Mouse (Mus musculus): ENCODE measurements around the gene Gm20388. TPM values are rescaled to one million over a fixed set of nuclear protein-coding genes. Genes with fewer than 3 reads are reported as not detected.
A peak's percentile ranks its signal among the peaks of the same experiment; 100 is the strongest.

Gm20388 gene
- total RNA-seq, 2 experiments from 2014 or later, result 6.8 to 7.8 TPM

DNA sequence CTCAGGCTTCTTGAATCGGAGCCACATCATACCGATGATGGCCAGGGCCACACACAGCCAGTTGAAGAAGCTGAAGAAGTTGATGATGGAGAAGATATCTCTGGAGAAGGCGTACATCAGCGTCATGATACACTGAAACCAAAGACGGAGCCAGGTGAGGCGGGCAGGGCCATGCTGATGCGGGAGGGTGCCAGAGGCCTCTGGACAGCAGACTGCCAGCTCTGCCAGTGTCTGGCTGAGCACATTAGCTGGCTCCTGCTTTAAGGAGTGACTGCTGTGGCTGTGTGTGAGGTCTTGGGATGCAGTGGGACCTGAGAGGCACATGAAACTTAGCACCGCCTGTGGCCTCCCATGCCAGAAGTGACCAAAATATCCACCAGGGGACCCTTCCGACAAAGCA, 1974.4 kb downstream of the Gm20388 start:
- DNase-seq, result no peak
- intact Hi-C loops (cut with DNase I), result no loop called here

DNA sequence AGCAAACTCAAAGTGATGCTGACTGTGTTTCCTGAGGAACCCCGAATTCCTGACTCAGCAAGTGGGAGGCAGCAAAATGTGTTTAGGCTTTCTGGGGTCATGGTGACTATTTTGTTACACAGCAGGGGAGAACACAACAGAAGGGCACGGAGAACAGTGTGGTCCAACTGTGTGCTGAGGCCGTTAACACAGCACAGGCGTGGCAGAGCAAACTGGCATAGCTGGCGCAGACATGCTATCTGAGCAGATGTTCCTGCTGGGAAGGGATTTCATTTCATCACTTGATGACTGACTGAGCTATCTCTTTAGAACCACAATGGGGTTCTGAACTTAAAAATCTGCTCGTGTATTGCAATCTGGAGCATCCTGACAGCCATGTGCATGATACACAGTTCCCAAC, 1974.8 kb downstream of the Gm20388 start:
- intact Hi-C loops (cut with DNase I), result no loop called here
- no peak for DNase-seq

DNA sequence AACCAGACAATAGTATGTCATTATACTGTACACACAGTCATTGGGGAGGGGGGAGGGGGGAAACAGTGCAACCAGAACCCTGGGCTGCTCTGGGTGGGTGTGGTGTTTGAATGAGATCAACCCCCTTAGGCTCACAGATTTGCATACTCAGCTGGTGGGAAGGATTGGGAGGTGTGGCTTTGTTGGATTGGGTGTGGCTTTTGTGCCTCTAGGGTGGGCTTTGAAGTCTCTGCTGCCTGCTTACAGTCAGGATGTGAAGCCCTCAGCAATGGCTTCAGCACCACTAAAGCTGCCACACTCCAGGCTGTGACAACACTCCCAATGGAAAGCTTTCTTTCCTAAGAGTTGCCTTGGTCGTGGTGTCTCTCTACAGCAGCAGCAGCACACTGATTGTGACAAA, 1976.9 kb downstream of the Gm20388 start:
- no peak for DNase-seq
- intact Hi-C loops (cut with DNase I), result no loop called here

DNA sequence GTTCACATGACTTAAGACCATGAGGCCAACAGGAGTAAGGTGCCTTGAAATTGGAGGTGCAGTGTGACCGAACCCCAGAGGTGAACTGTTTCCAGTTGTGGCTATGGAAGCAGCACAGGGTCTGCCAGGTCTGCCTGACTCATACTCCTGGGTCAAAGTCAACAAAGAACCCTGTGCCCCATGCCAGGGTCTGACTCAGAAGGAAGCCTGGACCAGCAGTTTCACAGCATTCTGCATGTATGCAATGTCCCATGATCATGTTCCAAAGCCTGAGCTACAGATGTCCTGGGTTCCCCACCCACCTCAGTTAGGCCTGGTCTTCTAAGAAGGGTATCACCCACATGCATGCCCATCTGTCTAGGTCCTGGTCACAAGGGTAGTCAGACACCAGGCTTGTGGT, 1978.7 kb downstream of the Gm20388 start:
- DNase-seq, result no peak
- intact Hi-C loops (cut with DNase I), result no loop called here

DNA sequence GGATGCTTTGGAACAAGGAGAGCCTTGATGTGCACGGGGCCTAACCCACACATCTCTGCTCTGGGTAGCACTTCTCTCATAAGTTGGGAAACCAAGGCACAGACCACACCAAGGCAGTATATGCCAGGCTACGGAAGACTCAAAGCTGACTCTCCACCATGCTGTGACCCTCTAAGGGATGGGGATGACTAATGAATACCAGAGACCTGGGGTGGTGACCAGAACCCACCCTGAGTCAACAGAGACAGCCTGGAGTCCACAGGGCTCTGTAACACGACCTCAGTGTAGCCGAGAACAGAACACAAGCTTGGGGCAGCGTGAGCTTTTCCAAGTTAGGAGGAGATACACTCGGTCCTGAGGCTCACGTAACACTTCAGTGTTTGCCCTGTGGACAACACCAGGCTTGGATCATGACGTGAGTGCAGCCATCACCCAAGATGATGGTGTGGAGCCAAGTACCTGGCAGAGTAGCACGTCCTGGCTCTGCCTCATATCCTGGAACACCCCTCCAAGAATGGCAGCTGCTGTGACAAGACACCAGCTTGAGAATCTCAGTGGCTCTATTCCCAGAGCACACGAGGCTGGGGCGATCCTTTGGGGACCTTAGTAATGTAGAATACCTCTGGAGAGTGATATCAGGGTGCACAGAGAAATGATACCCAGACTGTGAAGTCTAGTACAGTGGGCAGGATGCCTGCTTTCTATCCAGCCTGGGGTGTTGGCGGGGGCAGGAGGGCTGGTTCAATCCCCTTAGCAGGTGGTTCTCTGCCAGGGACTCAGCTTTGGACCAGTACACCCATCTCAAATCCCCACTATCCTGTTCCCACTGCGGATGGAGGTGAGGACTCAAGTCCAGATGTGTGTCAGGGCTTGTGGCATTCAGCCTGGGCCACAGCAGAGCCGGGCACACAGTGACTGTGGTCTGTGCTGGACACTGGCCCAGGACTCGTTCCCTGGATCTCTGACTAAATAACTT, 1979.5 kb downstream of the Gm20388 start:
- DNase-seq, result peak; percentile 45 to 61
- intact Hi-C loops (cut with DNase I), result no loop called here

DNA sequence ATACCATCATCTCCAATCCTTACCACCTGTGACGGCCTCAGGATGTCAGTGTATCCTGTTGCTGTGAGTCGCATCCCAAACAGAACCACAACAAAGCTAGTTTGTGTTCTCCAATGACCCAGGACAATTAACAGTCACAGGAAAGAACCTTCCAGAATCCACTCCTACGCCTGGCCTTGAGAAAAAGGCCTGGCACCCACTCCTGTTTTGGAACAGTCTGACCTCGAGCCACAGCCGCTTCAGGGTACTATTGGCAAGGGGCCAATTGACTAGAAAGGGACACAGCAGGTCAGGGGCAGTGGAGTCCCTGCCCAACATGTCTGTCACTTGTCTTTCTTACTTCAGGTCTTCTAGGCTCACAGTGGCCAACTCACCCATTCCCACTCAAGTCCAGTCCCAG, 1982.2 kb downstream of the Gm20388 start:
- no peak for DNase-seq
- intact Hi-C loops (cut with DNase I), result no loop called here

DNA sequence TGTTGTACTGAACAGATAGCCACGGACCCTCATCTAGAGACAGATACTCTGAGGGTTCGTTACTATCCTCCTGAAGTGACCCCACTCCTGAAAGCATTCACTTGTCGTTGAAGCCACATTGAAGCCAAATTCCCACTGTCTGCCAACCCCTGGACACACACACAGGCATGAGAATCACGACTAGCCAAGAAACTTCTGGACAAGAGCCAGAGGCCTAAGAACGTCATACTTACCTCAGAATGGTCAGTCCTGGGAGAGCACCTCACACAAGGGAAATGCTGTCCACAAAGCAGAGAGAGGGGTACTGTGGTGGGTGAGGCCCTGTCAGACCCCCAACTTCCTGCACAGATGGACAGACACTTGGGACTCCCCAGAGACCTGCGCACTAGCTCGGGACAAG, 1985.3 kb downstream of the Gm20388 start:
- no peak for DNase-seq
- intact Hi-C loops (cut with DNase I), result no loop called here

DNA sequence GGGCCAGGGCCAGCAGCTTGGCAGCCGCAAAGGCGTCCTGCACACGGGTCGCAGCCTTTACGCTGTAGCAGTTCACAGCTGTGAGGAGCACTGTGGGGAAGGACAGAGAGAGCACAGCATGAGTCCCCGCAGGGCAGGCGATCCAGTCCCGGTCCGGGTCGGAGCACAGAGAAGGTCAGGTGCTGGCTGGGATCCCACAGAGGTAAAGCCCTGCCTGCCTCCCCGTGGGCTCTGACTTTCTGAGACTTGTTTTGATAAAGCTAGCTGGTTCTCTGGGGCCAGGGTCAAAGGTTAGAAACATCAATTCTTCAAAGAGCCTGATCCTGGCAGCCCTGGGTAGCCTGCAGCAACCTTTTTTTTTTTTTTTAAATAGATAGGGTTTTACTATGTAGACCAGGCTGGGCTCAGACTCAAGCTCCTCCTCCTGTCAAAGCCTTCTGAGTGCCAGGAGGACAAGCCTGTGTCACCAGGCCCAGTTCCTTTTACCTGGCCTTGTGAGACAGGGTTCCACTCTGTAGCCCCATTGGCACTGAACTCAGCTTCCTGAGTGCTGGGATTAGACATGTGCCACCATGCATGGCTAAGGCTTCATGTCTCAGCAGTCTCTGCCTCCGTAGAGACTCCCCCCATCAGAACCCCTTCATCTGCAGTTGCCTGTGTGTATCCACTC, 1986.0 kb downstream of the Gm20388 start:
- intact Hi-C loops (cut with DNase I), result no loop called here
- DNase-seq, result no peak

DNA sequence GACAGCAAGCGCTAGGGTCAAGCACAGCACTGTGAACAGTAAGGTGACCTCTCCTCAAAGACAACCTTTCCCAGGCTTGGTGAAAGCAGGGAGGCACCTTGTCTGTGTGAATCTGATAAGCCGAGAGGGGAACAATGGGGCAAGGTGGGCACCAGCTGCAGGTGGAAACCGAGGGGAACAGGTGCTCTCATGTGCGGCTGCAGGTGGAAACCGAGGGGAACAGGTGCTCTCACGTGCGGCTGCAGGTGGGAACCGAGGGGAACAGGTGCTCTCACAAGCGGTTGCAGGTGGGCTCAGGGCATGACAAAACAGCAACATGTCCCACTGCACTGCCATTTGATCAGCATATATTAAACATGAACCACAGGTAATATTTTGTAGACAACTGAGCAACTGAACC, 1986.6 kb downstream of the Gm20388 start:
- intact Hi-C loops (cut with DNase I), result no loop called here
- no peak for DNase-seq

DNA sequence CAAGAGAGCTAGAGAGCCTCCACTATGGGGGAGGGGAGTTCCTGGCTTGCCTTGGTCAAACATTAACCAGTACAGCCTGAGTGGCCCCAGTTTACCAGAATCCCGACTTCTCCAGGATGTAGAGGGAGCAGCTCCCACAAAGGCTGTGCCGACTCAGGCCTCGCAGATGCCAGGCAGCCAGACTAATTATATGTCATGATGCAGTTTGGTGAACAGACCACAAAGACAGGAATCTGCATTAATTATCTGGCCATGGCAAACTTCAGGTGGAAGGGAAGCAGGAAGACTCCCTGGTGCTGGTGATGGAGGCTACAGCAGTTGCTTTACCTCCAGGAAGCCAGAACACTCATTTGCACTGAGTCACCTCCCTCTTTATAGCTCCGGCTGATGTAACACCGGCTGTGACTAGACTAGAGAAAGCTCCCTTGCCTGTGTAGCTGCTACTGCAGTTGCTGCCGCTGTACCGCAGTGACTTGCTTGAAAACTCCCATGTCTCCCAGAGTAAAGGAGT, 1987.3 kb downstream of the Gm20388 start:
- intact Hi-C loops (cut with DNase I), result no loop called here
- DNase-seq, result no peak

DNA sequence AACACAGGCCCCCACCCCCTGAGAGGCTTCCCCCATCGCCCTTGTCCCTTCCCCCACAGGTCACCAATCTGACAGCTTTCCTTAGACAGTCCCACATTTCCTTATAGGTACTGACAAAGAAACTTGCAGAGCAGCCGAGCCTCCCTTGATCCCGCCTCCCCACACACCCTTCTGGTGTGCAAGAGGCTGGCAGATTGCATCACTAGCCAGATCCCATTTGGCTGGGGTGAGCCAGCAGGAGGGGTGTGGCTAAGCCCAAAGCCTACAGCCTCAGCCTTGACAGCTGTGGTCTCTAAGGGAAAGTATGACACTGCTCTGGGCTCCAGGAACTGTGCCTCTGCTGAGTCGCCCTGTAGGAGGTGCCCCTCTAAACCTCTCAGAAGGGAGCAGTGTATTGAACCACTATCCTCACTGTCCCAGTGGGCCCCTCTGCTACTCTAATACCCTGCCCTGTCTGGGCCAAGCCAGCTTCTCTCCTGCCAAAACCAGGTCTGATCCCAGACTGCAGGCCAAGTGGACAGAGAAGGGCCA, 1987.8 kb downstream of the Gm20388 start:
- DNase-seq, result peak; percentile 62 to 69
- intact Hi-C loops (cut with DNase I), result no loop called here

DNA sequence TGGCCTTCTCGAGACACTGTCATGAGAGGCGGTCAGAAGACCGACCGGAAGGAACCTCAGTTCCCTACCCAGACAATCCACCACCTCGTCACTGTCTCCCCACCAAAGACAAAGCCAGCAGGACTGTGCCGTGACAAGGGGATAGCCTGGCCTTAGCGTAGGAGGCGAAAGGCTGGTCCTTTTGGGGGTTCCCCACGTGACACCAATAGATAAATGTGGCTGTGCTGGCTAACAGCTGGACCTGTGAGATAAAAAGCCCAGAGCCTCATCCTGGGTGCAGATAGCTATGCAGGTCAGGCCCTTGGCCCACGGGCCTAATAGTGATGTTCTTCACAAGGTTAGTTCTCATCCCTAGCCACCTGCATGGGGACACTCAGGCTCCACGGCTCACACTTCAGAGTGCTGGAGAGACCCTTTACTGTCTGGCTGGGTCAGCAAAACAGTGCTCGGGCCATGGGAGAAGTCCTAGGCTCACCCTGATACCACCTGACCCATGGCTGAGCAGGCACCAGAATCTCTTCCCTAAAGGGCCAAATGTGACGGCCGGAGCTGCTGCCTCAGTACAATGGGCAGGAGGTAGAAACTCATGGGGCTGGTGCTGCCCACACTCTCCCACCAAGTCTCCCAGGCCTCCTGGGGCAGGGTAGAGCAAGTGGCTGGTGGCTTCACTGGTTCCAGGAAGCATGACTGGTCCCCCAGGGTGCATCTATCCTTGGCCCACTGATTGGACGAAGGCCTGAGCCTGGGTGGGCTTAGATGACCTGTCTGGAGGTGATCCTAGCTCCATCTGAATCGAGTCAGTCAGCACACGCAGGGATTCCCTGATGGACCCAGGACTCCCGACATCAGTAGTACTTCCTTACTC, 1988.8 kb downstream of the Gm20388 start:
- intact Hi-C loops (cut with DNase I), result no loop called here
- DNase-seq, result no peak

DNA sequence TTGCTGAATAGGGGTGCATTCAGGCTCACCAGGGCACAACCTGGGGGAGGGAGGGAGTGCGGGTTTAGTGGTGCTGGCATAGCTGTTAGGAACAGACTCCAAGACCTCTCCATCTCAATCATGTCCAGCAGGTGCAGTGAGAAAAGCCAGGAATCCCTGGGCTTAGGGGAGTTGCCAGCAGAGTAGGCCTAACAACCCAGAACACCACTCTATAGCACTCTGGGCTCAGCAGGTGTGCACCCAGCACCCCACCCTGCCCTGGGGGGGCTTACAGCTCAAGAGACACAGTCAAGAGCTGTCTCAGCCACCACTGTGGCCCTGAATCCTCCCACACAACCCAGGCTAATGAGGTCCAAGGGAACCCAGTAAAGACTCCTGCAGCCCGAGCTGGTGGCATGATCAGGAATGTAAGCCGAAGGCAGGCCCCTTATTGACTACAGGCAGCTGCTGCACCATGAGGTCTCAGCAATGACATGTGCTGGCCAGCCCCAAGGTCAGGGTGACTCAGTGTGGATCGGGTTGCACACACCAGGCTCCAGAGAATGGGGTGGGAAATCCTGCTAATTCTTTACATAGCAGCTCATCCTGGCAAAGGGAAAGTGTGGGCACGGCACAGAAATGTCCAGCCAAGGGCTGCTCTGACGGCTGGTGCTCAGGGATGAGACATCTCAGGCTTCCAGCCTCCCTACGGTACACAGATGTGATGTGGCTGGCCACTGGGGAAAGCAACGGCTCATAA, 1991.0 kb downstream of the Gm20388 start:
- intact Hi-C loops (cut with DNase I), result no loop called here
- DNase-seq, result peak in 1 of 2 experiments; percentile 26

DNA sequence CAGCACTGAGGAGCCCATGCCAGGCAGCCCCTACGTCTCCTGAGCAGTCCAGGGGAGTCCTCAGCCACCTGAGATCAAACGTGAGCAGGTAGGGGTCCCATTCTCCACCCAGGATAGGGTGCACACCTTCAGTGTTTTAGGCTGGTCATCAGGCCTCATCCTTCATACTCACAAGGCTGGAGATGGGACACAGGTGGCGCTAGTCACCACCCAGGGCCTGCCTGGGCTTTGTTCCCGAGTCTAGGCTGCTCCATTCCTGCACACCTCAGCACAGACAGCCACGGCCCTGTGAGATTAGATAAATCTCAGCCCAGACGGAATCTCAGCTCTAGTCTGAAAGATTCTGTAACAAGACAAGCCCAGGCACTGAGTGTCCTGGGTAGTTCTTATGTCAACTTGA, 1993.3 kb downstream of the Gm20388 start:
- intact Hi-C loops (cut with DNase I), result no loop called here

DNA sequence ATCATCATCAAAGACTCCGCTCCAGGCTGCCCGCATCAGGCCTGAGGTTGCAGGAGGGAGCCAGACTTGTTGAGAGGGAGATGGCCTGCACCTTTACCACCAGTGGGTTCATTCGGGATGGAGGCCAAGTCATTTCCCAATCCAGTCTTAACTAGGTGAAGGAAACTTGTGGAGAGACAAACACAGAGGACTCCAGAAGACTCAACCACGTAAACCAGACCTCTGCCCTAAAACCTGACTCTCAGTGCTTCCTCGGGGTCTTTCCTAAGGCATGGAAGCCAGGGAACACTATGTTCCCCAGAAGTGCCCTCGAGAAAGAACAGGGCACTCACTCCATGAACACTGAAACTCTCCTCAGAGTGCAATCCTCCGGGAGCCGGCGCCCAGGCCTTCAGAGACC, 1994.4 kb downstream of the Gm20388 start:
- intact Hi-C loops (cut with DNase I), result no loop called here
- DNase-seq, result no peak

More for the DNA sequence above, 1993.3 kb downstream of the Gm20388 start:
- DNase-seq, result no peak

DNA sequence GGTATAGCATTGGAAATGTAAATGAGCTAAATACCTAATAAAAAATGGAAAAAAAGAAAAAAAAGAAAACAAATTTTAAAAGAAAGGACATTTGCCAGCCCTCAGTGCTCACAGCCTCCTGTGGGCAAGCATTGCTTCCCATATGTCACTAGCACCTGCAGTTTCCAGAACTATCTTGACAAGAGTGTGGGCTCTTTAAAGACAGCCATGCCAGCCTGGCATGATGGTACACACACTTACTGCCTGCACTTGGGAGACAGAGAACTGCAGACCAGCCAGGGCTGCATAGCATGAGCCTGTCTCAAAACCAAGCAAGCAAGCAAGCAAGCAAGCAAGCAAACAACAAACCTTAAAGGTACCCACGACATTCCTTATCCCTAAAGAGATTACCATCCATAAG, 1994.8 kb downstream of the Gm20388 start:
- no peak for DNase-seq

DNA sequence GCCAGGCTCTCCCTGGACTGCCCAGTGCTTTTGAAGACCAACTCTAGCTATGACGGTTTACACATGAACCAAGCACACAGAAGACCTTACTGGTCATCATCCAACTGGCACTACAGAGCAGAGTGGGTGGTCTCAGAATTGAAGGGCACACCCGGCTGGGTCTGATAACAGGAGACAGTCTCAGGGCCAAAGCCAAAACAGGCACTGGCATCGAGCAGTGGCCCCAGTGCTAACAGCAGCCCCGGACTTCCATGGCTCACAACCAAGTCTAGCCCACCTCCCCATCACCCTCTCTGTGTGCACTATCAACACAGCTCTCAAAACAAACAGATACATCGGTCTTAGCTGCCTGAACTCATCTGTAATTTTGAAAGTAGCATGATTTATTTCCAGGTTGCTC, 1995.2 kb downstream of the Gm20388 start:
- no peak for DNase-seq
- intact Hi-C loops (cut with DNase I), result no loop called here

More for the DNA sequence above, 1994.8 kb downstream of the Gm20388 start:
- intact Hi-C loops (cut with DNase I), result no loop called here

DNA sequence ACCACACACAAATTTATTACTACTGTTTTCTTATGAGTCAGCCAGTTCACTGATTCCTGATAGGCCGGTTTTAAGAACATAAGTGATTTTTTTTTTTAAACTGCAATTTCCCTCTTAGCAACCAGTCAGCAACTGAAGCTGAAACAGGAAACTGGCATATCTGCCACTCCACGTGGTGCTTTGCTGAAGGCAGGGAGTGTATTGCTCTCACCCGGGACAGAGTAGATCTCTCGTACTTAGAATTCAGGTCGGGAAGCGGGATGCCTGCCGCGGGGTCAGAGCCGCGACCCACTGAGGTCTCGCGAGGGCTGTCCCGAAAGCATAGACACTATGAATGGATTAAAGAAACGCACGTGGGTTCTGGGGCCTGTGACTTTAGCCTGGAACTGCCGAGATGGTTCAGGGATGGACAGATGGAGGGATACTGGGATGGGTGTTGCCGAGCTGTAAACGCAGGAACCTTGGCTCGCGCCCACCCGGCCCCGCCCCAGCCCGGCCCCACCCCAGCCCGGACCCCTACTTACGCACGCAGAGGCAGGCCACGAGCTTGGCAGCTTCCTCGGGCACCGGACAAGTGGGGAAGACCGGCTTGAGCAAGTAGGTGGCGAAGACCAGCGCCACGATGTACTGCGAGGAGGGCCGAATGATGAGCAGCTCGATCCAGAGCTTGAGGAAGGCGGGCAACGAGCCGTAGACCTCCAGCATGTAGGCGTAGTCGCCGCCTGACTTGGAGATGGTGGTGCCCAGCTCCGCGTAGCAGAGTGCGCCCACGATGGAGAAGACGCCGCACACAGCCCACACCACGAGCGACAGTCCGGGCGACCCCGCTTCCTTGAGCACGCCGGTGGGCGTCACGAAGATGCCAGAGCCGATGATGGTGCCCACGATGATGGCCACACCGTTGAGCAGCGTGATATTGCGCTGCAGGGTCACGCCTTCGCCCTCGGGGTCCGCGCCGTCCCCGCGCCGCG, 1996.2 kb downstream of the Gm20388 start:
- DNase-seq, result no peak
- intact Hi-C loops (cut with DNase I), result no loop called here
